In genomic region chr1:182282091-182283075, GRCm38 (mm10) we compare ENCODE assay signal across 8 mouse cellular contexts. TPM values are rescaled to one million over a fixed set of nuclear protein-coding genes. Genes with fewer than 3 reads are reported as not detected.
DNase-seq lines count a peak whose midpoint lies in the region; ATAC-seq and TF ChIP-seq lines count a peak whose summit lies in the region.

Gene Degs1, minus strand, starts transcription at chr1:182282804.

- intact Hi-C loops in heart, postnatal 10 days (cut with DNase I) = loop anchor here (2.0 to 10.0 kb wide), 2 partner anchors 58 to 138 kb away; partner anchors contain the start of gene Fbxo28

- under 1% methylated on average over 78 of the region's 94 CpGs for WGBS in forebrain, embryonic 13.5 days
- WGBS in large intestine, adult 2 months = under 1% methylated on average over 94 of the region's 94 CpGs
- under 1% methylated on average over 92 of the region's 94 CpGs for WGBS in liver, postnatal 0 days (ENCODE audit: insufficient replicate concordance)
- WGBS in neural tube, embryonic 14.5 days = under 1% methylated on average over 75 of the region's 94 CpGs

- peak within 1 kb of the TSS; percentile 90 for H3K9ac ChIP-seq in ES-Bruce4 (ENCODE audit: low read depth, poor library complexity, severe bottlenecking)
- peak within 1 kb of the TSS; percentile 85 for H3K9ac ChIP-seq in forebrain, embryonic 13.5 days
- peak within 1 kb of the TSS; percentile 96 for H3K9ac ChIP-seq in liver, postnatal 0 days (replicated peaks)
- peak within 1 kb of the TSS; percentile 77 for H3K9ac ChIP-seq in neural tube, embryonic 14.5 days (replicated peaks; ENCODE audit: low read depth, low read length)

- no peak for TF ChIP-seq CTCF in ES-Bruce4 (IDR thresholded peaks at IDR 0.05; ENCODE audit: low read depth, low read length)
- no peak for TF ChIP-seq CTCF in liver, postnatal 0 days (IDR thresholded peaks at IDR 0.05; ENCODE audit: low read depth)

- H3K27ac ChIP-seq in ES-Bruce4 (ENCODE audit: insufficient read depth, low read length) = peak within 1 kb of the TSS; percentile 49
- peak within 1 kb of the TSS; percentile 53 for H3K27ac ChIP-seq in forebrain, embryonic 13.5 days
- H3K27ac ChIP-seq in liver, postnatal 0 days (ENCODE audit: low read depth) = peak within 1 kb of the TSS; percentile 97
- H3K27ac ChIP-seq in neural tube, embryonic 14.5 days (ENCODE audit: low read depth, low read length) = peak within 1 kb of the TSS; percentile 80

- H3K36me3 ChIP-seq in ES-Bruce4 (ENCODE audit: control insufficient read depth, insufficient read depth, low read length, poor library complexity, severe bottlenecking) = peaks cover 21% of the 10 kb centered on the region
- H3K36me3 ChIP-seq in forebrain, embryonic 13.5 days (ENCODE audit: poor library complexity, severe bottlenecking) = peaks cover 18% of the 10 kb centered on the region
- H3K36me3 ChIP-seq in liver, postnatal 0 days (replicated peaks; ENCODE audit: insufficient read depth, low read length) = peaks cover 21% of the 10 kb centered on the region
- no peaks in the 10 kb centered on the region for H3K36me3 ChIP-seq in neural tube, embryonic 14.5 days (ENCODE audit: control insufficient read depth, insufficient read depth, low read length)

- no peaks in the 10 kb centered on the region for H3K9me3 ChIP-seq in ES-Bruce4 (replicated peaks; ENCODE audit: control insufficient read depth, insufficient read depth, low read length, poor library complexity, severe bottlenecking)
- no peaks in the 10 kb centered on the region for H3K9me3 ChIP-seq in forebrain, embryonic 13.5 days (replicated peaks)
- no peaks in the 10 kb centered on the region for H3K9me3 ChIP-seq in liver, postnatal 0 days (ENCODE audit: low read length)
- no peaks in the 10 kb centered on the region for H3K9me3 ChIP-seq in neural tube, embryonic 14.5 days (ENCODE audit: control insufficient read depth, low read length)

- H3K4me3 ChIP-seq in ES-Bruce4 (ENCODE audit: low read depth, low read length) = peak within 1 kb of the TSS; percentile 80
- H3K4me3 ChIP-seq in forebrain, embryonic 13.5 days = peak within 1 kb of the TSS; percentile 77
- peak within 1 kb of the TSS; percentile 76 for H3K4me3 ChIP-seq in liver, postnatal 0 days (ENCODE audit: low read depth, low read length)
- H3K4me3 ChIP-seq in neural tube, embryonic 14.5 days (ENCODE audit: low read depth, low read length) = peak within 1 kb of the TSS; percentile 83

- no peaks in the 10 kb centered on the region for H3K27me3 ChIP-seq in ES-Bruce4 (ENCODE audit: control insufficient read depth, insufficient read depth, low read length, poor library complexity, severe bottlenecking)
- H3K27me3 ChIP-seq in forebrain, embryonic 13.5 days = peaks cover 14% of the 10 kb centered on the region
- H3K27me3 ChIP-seq in liver, postnatal 0 days (ENCODE audit: insufficient read depth, low read length) = no peaks in the 10 kb centered on the region
- no peaks in the 10 kb centered on the region for H3K27me3 ChIP-seq in neural tube, embryonic 14.5 days (ENCODE audit: control insufficient read depth, insufficient read depth, low read length)

- peaks cover 2% of the 10 kb centered on the region for H3K4me1 ChIP-seq in ES-Bruce4 (ENCODE audit: control insufficient read depth, insufficient read depth, low read length)
- H3K4me1 ChIP-seq in forebrain, embryonic 13.5 days = peaks cover 20% of the 10 kb centered on the region
- peaks cover 27% of the 10 kb centered on the region for H3K4me1 ChIP-seq in liver, postnatal 0 days (ENCODE audit: insufficient read depth)
- H3K4me1 ChIP-seq in neural tube, embryonic 14.5 days (ENCODE audit: control insufficient read depth, insufficient read depth, low read length) = peaks cover 19% of the 10 kb centered on the region

- peak; percentile 83 for ATAC-seq in cerebellum, adult (ENCODE audit: insufficient number of reproducible peaks, low FRiP score, low TSS enrichment)
- peak; percentile 95 for ATAC-seq in forebrain, embryonic 13.5 days
- peak; percentile 93 for ATAC-seq in liver, postnatal 0 days
- peak; percentile 91 for ATAC-seq in neural tube, embryonic 14.5 days (ENCODE audit: low read depth)

- TF ChIP-seq POLR2A in ES-Bruce4 (IDR thresholded peaks at IDR 0.05; ENCODE audit: insufficient read depth, low read length) = peak; percentile 92

- TF ChIP-seq EP300 in ES-Bruce4 (IDR thresholded peaks at IDR 0.05; ENCODE audit: insufficient read depth, low read depth, low read length) = peak; percentile 61; the same call in 1 of the 2 replicates
- no peak for TF ChIP-seq EP300 in liver, postnatal 0 days (IDR thresholded peaks at IDR 0.05; ENCODE audit: low read depth)

- peak within 1 kb of the TSS; percentile 71 for H3K4me2 ChIP-seq in forebrain, embryonic 13.5 days
- peak within 1 kb of the TSS; percentile 97 for H3K4me2 ChIP-seq in liver, postnatal 0 days (ENCODE audit: low read depth, low read length)
- peak within 1 kb of the TSS; percentile 76 for H3K4me2 ChIP-seq in neural tube, embryonic 14.5 days (ENCODE audit: low read depth, low read length)

- DNase-seq in heart, postnatal 10 days = peak; percentile 97 to 98
- DNase-seq in large intestine, adult 2 months (ENCODE audit: low read depth, low spot score) = peak; percentile 71
- peak; percentile 97 for DNase-seq in liver, postnatal 0 days
- DNase-seq in testis, postnatal 10 days (ENCODE audit: low spot score) = peak; percentile 97

RNA-seq across cellular contexts. Expression of gene Degs1, which starts in this region (rescaled TPM):
- polyA plus RNA-seq in ES-Bruce4 (2011; ENCODE audit: insufficient read depth, insufficient read length, low read depth, missing spikeins) = 124 and 127 TPM in 2 replicates
- 48.7 and 49.3 TPM in 2 replicates for polyA plus RNA-seq in forebrain, embryonic 13.5 days (2015; fragmentation: Nextera tagmentation; extraction: Ambion mirVana)
- total RNA-seq in heart, postnatal 10 days (2021) = 100 to 1,000 TPM in 1 of 2 experiments, 10 to 100 TPM in 1; 89.4 to 102 TPM
- 22.7 and 25.3 TPM in 2 replicates for polyA plus RNA-seq in large intestine, adult 2 months (2012; rRNA removed)
- 96.4 and 96.8 TPM in 2 replicates for polyA plus RNA-seq in liver, postnatal 0 days (2015; fragmentation: Nextera tagmentation; extraction: Ambion mirVana)
- 96.7 and 101 TPM in 2 replicates for polyA plus RNA-seq in neural tube, embryonic 14.5 days (2014; fragmentation: Nextera tagmentation; extraction: Ambion mirVana)

Comparison
In these comparisons a context has a peak if more than half of its experiments do, and no peak if none do; other contexts are left out.
1. Peak in every context shown above with its lines: DNase-seq, ATAC-seq, H3K4me3 ChIP-seq and H3K27ac ChIP-seq.